Mouse (Mus musculus) bone marrow macrophage, adult 2 months (primary cell): ENCODE measurements around the gene Trim63. TPM values are rescaled to one million over a fixed set of nuclear protein-coding genes. Genes with fewer than 3 reads are reported as not detected.
"Not testable (repeated sequence)": the region's sequence is repeated elsewhere in the genome, so short reads cannot be mapped to it uniquely, and the experiment has no call there.

ENCODE experiments used
- H3K27ac ChIP-seq: 2 replicates; pipeline ENCODE4 v1.5.1; 2012; ENCODE audit warnings: low read depth, low read length; ENCODE audit not compliant: insufficient read depth
- H3K4me1 ChIP-seq: 2 replicates; pipeline ENCODE4 v1.6.1; 2012; ENCODE audit warnings: low read length; ENCODE audit not compliant: control insufficient read depth, insufficient read depth
- H3K4me3 ChIP-seq: 2 replicates; pipeline ENCODE4 v1.5.1; 2012; ENCODE audit warnings: mild to moderate bottlenecking, low read length, moderate library complexity; ENCODE audit not compliant: insufficient read depth
- CTCF ChIP-seq: IDR thresholded peaks from 2 replicates; pipeline ENCODE4 v1.5.1; 2012; ENCODE audit warnings: low read depth, mild to moderate bottlenecking, low read length, moderate library complexity
- POLR2A ChIP-seq: IDR thresholded peaks from 2 replicates; pipeline ENCODE4 v1.6.1; 2012; ENCODE audit warnings: mild to moderate bottlenecking, low read depth, low read length, borderline replicate concordance
- polyA plus RNA-seq: library from polyadenylated mRNA; stranded (reverse); fragments of >200 nt; gene quantifications from 2 replicates; pipeline ENCODE4 v1.2.4, GENCODE M21; 2012; ENCODE audit not compliant: missing spikeins, insufficient read depth, insufficient read length

The Trim63 gene
- polyA plus RNA-seq, 1 experiment, result not detected

- no peak for TF ChIP-seq CTCF
- TF ChIP-seq POLR2A, result peak; percentile 44; the same call in 1 of the 2 replicates
- Histone ChIP-seq H3K27ac (peak overlapping the region; percentile 79), H3K4me3 (peak overlapping the region; percentile 99), H3K4me1 (peaks cover 22% of the 10 kb centered on the region)
Observed at GRCm38 (mm10) chr4:134287168-134287564, 27.8 kb upstream of the Trim63 start.

- Histone ChIP-seq H3K27ac (peak within 1 kb of the TSS; percentile 79), H3K4me1 (peaks cover 22% of the 10 kb centered on the region), H3K4me3 (peak within 1 kb of the TSS; percentile 99)
- TF ChIP-seq POLR2A, result no peak
- no peak for TF ChIP-seq CTCF
Observed at GRCm38 (mm10) chr4:134287575-134288025, 27.3 kb upstream of the Trim63 start, which contains the start of gene Pdik1l. Gene Pdik1l (minus strand): TSS chr4:134287895.

DNA sequence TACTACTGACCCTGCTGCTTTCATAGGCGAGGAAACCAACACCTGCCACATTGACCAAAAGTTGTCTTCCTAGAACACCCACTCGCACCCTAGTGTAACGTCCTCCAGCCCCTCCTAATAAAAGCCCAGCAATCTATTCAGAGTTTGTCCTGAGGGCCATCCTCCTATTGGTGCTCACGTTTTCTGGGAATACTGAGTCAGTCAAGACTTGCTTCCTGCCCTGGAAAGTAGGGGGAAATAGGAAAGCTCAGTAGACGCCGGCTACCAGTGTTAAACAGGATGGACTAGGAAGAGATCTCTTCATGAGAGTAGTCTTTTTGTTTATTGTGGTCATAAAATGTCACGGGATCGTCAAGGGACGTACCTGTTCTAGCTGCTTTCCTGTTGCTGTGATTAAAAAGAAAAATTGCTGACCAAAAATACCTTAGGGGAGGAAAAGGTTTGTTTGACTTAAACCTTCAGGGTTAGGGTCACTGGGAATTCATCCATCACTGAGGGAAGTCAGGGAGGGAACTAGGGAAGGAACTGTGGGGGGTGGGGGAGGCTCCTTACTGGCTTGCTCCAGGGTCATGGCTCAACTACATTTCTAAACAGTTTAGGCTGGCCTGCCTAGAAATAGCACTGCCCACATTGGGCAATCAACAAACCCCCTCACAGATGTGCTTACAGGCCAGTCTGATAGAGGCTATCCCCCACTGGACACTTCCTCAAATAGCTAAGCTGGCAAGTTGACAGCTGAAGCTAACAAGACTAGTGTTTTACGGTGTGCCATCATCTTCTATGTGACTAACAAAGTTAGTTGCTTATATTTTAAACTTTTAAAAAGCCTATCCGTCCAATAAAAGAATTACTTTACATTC lies 26.3 kb upstream of the Trim63 start:
- Histone ChIP-seq H3K4me1 (peaks cover 22% of the 10 kb centered on the region), H3K27ac (peak overlapping the region; percentile 79), H3K4me3 (peak overlapping the region; percentile 74)
- TF ChIP-seq CTCF (no peak), POLR2A (no peak)

- H3K4me1 ChIP-seq, result peaks cover 19% of the 10 kb centered on the region
- H3K4me3 ChIP-seq, result no peak overlapping the region
- TF ChIP-seq POLR2A, result no peak
- peak; percentile 89 for TF ChIP-seq CTCF
- H3K27ac ChIP-seq, result no peak overlapping the region
Observed at GRCm38 (mm10) chr4:134292067-134292466, 22.9 kb upstream of the Trim63 start.

DNA sequence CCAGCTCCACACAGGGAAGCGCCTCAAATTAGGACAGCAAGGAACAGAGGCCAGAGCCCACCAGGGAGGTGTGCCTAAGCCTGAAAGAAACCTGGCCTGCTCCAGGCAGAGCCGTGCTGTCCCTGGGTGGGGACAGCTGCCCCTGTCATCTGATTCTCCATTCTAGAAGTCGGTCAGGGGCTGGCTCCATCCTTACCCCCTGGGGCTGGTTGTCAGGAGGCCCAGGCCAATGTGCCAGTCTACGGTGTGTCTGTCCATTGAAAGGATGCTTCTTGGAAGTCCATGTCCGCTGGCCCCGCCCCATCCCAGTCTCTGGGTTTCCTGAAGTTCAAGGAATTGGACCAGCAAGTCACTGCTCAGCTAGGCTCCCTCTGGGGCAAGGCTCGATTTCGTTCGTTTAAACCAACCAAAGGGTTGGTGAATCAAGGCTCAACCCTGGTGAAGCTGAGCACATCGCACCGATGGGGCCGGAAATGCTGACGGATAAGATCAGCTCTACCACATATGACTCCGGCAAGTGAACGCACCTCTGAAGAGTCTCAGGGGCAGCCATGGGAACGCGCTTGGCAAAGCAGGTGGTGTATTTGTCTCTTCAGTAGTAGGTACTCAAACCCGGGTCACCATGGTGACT lies 21.7 kb upstream of the Trim63 start:
- peaks cover 19% of the 10 kb centered on the region for H3K4me1 ChIP-seq
- no peak overlapping the region for H3K4me3 ChIP-seq
- H3K27ac ChIP-seq, result no peak overlapping the region
- no peak for TF ChIP-seq CTCF
- no peak for TF ChIP-seq POLR2A

DNA sequence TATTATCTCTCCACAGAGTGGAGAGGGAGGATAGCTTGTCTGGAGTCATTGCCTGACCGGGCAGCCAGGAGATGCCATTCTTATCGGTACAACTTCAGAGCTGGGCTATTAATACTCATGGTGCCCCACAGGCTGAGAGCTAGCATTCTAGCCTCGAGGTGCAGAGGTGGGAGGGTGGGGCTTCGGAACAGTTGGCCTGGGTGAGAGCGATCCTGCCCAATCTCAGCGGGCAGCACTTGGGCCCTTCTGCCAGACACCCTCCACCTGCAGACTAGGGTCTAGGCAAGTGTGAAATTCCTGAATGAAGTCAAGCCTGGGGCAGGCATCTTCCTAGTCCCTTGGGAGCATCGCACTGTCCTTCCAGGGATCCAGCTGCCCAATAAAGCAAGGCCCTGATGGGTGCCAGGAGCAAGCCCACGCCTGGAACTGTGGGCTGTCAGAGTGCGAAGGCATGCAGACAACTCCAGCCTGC lies 21.2 kb upstream of the Trim63 start:
- no peak overlapping the region for H3K27ac ChIP-seq
- H3K4me1 ChIP-seq, result peaks cover 14% of the 10 kb centered on the region
- no peak overlapping the region for H3K4me3 ChIP-seq
- TF ChIP-seq POLR2A (no peak), CTCF (no peak)

DNA sequence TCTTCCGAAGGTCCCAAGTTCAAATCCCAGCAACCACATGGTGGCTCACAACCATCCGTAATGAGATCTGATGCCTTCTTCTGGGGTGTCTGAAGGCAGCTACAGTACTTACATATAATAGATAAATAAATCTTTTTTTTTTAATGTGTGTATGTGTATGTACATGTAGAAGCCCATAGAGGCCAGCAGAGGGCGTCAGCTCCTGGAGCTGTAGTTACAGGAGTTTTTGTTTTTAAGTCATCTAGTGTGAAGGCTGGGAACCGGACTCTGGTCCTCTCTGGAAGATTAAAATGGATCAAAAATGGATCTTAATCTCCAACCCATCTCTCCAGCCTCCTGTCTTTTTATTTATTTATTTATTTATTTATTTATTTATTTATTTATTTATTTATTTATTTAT lies 18.8 kb upstream of the Trim63 start:
- not testable (repeated sequence) for H3K4me3 ChIP-seq, H3K27ac ChIP-seq
- peaks cover 23% of the 10 kb centered on the region for H3K4me1 ChIP-seq

GRCm38 (mm10) chr4:134296523-134296922 lies 18.4 kb upstream of the Trim63 start:
- no peak for TF ChIP-seq CTCF
- TF ChIP-seq POLR2A, result no peak
- H3K27ac ChIP-seq, result no peak overlapping the region
- H3K4me3 ChIP-seq, result no peak overlapping the region
- peaks cover 25% of the 10 kb centered on the region for H3K4me1 ChIP-seq

DNA sequence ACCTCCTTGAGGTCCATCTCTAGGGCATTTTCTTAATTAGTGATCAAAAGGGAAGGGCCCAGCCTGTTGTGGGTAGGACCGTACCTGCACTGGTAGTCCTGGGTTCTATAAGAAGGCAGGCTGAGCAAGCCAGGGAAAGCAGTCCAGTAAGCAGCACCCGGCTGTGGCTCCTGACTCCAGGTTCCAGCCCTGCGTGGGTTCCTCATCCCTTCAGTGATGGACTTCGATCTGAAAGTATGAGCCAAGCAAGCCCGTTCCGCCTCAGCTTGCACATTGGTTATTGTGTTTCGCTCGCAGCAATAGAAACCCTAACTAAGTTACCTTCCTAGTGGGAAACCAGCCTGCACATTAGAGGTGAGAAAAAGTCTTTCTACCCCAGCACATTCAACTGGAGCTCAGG lies 17.6 kb upstream of the Trim63 start:
- peaks cover 23% of the 10 kb centered on the region for H3K4me1 ChIP-seq
- no peak overlapping the region for H3K27ac ChIP-seq
- no peak for TF ChIP-seq CTCF
- TF ChIP-seq POLR2A, result no peak
- H3K4me3 ChIP-seq, result no peak overlapping the region
